Mouse (Mus musculus) central nervous system, embryonic 18 days (tissue): Measurements from ENCODE around the gene Gm10128. TPM values are rescaled to one million over a fixed set of nuclear protein-coding genes. Genes with fewer than 3 reads are reported as not detected.

Source experiments
- polyA plus RNA-seq: library from polyadenylated mRNA; depleted of rRNA; stranded (reverse); fragments of >200 nt; gene quantifications from 2 replicates; pipeline ENCODE4 v1.2.3, GENCODE M21; 2012; rRNA removed

The Gm10128 gene
- not detected in 2 replicates for polyA plus RNA-seq

GRCm38 (mm10) chr14:7643872-7644271 is at the start of gene Gm10128:
Gene Gm10128, minus strand, starts transcription at chr14:7643972.

GRCm38 (mm10) chr14:7595492-7595891 is 48.3 kb downstream of the Gm10128 start, which contains the start of gene Gm10338:
Gene Gm10338, minus strand, starts transcription at chr14:7595592.

Other genes with a start within 250 kb of the Gm10128 start
- gene Gm3755, start 193.1 kb downstream of the Gm10128 start, polyA plus RNA-seq, result 0.12 and 0.15 TPM in 2 replicates
- 17.8 and 19.6 TPM in 2 replicates for gene Gm3752, start 160.2 kb downstream of the Gm10128 start, polyA plus RNA-seq
- gene Gm3558, start 75.4 kb downstream of the Gm10128 start, polyA plus RNA-seq, result 6.6 and 7.0 TPM in 2 replicates
- not detected in 2 replicates for gene Gm10338, start 48.4 kb downstream of the Gm10128 start, polyA plus RNA-seq
- gene Gm26661, start 147.6 kb upstream of the Gm10128 start, polyA plus RNA-seq, result not detected in 2 replicates
- 19.1 and 19.5 TPM in 2 replicates for gene Flnb, start 174.0 kb upstream of the Gm10128 start, polyA plus RNA-seq